Mouse (Mus musculus) cerebellum, postnatal 4 days (tissue): ENCODE data around the gene Slc45a3.

Experiments used
- DNase-seq, 2 experiments: peaks; one replicate each; pipeline ENCODE4 v3.0.0; 2022; ENCODE audit warnings: low spot score in 2 of 2, mixed read lengths in 1 of 2

The Slc45a3 gene

DNA sequence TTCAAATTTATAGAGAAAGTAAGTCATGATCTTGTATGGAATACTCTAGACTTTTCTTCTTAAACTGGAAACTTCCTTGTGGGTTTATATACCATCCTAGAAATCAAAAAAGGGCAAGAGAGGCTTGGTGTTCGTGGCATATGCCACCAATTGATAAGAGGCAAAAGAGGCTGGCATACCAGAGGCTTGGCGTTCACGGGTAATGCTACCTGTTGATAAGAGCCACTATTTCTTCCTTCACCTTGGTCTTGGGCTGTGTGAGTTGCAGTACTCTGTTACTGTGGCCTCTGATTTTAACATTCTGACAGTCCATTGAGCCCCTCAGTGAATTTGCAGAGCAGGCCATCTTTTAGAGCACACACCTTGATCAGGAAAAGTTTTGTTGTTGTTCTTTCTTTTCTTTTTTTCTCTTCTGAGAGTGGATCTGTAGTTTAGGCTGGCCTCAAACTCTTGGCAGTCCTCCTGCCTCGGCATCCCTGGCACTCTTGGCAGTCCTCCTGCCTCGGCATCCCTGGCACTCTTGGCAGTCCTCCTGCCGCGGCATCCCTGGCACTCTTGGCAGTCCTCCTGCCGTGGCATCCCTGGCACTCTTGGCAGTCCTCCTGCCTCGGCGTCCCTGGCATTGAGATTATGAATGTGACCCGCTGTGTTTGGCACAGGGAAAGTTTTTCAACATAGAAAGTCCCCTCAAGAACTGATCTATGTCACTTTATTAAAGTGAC, 64.3 kb downstream of the Slc45a3 start:
- no peak for DNase-seq

DNA sequence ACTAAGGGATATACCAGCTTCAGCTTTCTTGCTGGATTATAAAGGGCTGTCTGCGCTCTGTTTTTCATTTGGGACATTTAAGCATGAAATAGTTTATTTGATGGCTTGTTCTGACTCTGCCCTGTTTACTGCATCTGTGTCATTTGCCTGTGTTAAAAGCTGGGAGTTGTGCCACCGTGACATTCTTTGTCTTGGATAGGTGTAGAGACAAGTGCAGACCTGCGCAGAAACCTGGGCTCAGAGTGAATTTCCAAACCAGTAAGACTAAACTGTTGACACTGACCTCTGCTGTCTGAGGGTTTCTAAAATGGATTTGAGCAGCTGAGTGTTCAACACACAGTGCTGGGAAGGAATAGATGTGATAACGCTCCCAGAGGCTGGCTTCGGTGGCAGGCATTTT, 65.2 kb downstream of the Slc45a3 start:
- DNase-seq = no peak

DNA sequence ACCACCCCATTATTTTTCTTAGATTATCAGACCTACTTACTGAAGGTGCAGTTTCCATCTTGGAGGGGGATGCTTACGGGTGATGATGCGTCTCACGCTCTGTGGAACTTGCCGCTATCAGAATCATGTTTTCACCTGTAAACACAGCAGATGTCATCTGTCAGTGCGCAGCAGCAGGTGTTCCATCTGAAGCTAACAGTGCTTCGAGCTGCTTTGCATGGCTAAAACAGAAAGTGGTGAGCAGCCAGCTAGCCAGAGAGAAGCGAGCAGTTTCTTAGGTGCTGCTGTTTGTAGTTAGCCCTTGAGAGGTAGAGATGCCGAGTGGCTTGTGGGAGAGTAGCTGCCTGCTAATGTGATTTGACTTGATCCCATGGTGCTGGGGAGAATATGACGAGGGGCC, 65.6 kb downstream of the Slc45a3 start:
- no peak for DNase-seq

DNA sequence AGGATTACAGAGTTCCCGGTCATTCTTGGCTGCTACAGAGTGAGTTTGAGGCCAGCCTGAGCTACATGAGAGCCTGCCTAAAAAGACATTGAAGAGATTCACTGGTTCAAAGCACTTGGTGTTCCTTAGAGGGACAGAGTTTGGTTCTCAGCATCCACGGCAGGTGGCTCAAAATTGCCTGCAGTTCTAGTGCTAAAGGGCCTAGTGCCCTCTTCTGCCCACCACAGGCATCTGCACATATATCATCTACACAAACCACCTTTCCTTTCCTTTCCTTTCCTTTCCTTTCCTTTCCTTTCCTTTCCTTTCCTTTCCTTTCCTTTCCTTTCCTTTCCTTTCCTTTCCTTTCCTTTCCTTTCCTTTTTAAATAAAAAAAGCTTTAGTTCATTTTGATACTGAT, 67.8 kb downstream of the Slc45a3 start:
- no peak for DNase-seq

DNA sequence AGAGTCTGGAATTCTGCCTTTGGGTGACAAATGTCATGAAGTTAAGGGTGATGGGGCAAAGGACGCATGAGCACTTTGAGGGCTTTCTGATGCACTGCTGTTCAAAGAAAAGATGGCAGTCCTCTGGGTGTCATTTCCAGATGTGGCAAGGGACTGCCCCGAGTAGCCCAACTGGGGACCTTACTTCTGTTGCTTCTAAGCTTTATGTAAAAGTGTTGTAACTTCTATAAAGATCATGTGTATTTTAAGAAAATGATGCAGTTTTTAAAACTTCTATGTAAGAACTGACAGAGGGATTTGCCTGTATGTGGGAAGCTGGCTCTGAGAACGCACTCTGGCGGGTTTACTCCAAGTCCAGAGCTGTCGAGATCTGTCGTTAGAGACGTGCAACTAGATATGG, 69.4 kb downstream of the Slc45a3 start:
- DNase-seq = no peak
